In the genomic region with DNA sequence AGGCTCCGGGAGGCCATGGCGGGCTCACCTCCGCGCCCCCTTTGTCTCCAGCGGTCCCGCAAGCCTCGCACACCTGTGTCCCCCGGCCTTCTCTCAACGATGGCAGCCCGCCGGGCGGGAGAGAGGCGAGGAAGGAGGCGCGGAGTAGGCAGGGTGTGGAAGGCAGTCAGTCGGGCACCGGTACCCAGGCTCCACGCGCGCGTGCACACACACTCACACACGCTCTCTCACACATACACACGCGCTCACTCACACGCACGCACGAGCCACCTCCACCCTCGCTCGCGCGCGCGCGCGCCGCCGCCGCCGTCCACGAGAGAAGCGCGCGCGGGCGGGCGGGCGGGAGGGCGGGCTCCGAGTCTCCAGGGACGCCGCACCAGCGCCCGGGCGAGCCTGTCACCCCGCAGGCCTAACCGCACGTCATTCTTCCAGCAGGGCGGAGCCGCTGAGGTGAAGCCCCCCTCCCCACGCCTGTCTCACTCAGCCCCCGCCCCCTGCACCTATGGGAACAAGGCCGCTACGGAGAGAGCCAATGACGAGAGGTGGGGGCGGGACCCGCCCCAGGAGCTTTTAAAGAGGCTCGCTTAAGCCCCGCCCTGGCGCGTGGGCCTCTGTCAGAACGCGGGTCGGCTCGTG, we compare ENCODE assay signal across 8 mouse cellular contexts. TPM values are rescaled to one million over a fixed set of nuclear protein-coding genes. Genes with fewer than 3 reads are reported as not detected.
DNase-seq lines count a peak whose midpoint lies in the region; ATAC-seq and TF ChIP-seq lines count a peak whose summit lies in the region.

A gene (minus strand): TSS at position 357 of the 636 bp plus-strand sequence.

- peak; percentile 94 for DNase-seq in ES-CJ7 (ENCODE audit: low read depth, low spot score)
- peak; percentile 94 for DNase-seq in cerebellum, adult 8-10 months
- peak; percentile 88 to 93 for DNase-seq in frontal cortex, adult 2 months (ENCODE audit: extremely low spot score in 1 of 2, low spot score in 1 of 2)
- DNase-seq in hindbrain, embryonic 10.5 days (ENCODE audit: low spot score) = peak; percentile 92
- peak; percentile 62 for DNase-seq in layer of hippocampus, adult 9-10 months (ENCODE audit: low spot score)
- peak; percentile 88 for DNase-seq in ovary, adult 18-20 months (ENCODE audit: low spot score)
- peak; percentile 94 for DNase-seq in thymus, adult 2 months

- H3K9me3 ChIP-seq in hindbrain, embryonic 10.5 days = no peaks in the 10 kb centered on the region
- H3K9me3 ChIP-seq in lung, embryonic 15.5 days = no peaks in the 10 kb centered on the region

- 0 out of 2 replicates have a peak, but pooled peaks cover 4% of the 10 kb centered on the region for H3K27me3 ChIP-seq in hindbrain, embryonic 10.5 days (ENCODE audit: insufficient read depth, poor library complexity, severe bottlenecking)
- H3K27me3 ChIP-seq in lung, embryonic 15.5 days = no peaks in the 10 kb centered on the region
- no peaks in the 10 kb centered on the region for H3K27me3 ChIP-seq in thymus, adult 2 months (ENCODE audit: control insufficient read depth, insufficient read depth, low read length)

- peak within 1 kb of the TSS; percentile 93 for H3K4me3 ChIP-seq in hindbrain, embryonic 10.5 days
- H3K4me3 ChIP-seq in lung, embryonic 15.5 days = peak within 1 kb of the TSS; percentile 83
- peak within 1 kb of the TSS; percentile 77 for H3K4me3 ChIP-seq in thymus, adult 2 months (ENCODE audit: control insufficient read depth, insufficient read depth, low read length)

- peak; percentile 99 for ATAC-seq in lung, embryonic 15.5 days (ENCODE audit: borderline replicate concordance, extremely low read depth, low FRiP score, low TSS enrichment)

- no peak; the same call in 1 of the 2 replicates for TF ChIP-seq CTCF in thymus, adult 2 months (IDR thresholded peaks at IDR 0.05; ENCODE audit: borderline replicate concordance, control insufficient read depth, extremely low read depth, insufficient read depth, low read length, poor library complexity)

- peak within 1 kb of the TSS; percentile 62 for H3K9ac ChIP-seq in lung, embryonic 15.5 days

- TF ChIP-seq POLR2A in thymus, adult 2 months (IDR thresholded peaks at IDR 0.05; ENCODE audit: control insufficient read depth, extremely low read depth, insufficient read depth, low read length, poor library complexity) = 0 out of 2 replicates have a peak, but pooled peaks have one; percentile 5

- peak within 1 kb of the TSS; percentile 90 for H3K27ac ChIP-seq in hindbrain, embryonic 10.5 days
- peak within 1 kb of the TSS; percentile 27; the same call in 1 of the 2 replicates for H3K27ac ChIP-seq in lung, embryonic 15.5 days
- H3K27ac ChIP-seq in thymus, adult 2 months (ENCODE audit: control insufficient read depth, insufficient read depth, low read length) = no peak within 1 kb of the TSS

- peak within 1 kb of the TSS; percentile 100 for H3K4me2 ChIP-seq in lung, embryonic 15.5 days

- under 1% methylated on average over 68 of the region's 74 CpGs for WGBS in hindbrain, embryonic 10.5 days
- under 1% methylated on average over 45 of the region's 74 CpGs for WGBS in lung, embryonic 15.5 days
- 1% methylated on average over 67 of the region's 74 CpGs for WGBS in thymus, adult 2 months

- no peaks in the 10 kb centered on the region for H3K36me3 ChIP-seq in hindbrain, embryonic 10.5 days
- no peaks in the 10 kb centered on the region for H3K36me3 ChIP-seq in lung, embryonic 15.5 days
- no peaks in the 10 kb centered on the region for H3K36me3 ChIP-seq in thymus, adult 2 months (ENCODE audit: control insufficient read depth, insufficient read depth, low read length)

- peaks cover 6% of the 10 kb centered on the region; the same call in 1 of the 2 replicates for H3K4me1 ChIP-seq in hindbrain, embryonic 10.5 days (replicated peaks)
- H3K4me1 ChIP-seq in lung, embryonic 15.5 days = peaks cover 3% of the 10 kb centered on the region; the same call in 1 of the 2 replicates
- peaks cover 2% of the 10 kb centered on the region; the same call in 1 of the 2 replicates for H3K4me1 ChIP-seq in thymus, adult 2 months (replicated peaks; ENCODE audit: control insufficient read depth, insufficient read depth, low read length)

RNA-seq across cellular contexts. Expression of the gene that starts here (rescaled TPM):
- polyA plus RNA-seq in frontal cortex, adult 2 months (2012; rRNA removed) = 13.1 and 17.1 TPM in 2 replicates
- 3.8 and 8.1 TPM in 2 replicates for polyA plus RNA-seq in hindbrain, embryonic 10.5 days (2016; fragmentation: Nextera tagmentation; extraction: Ambion mirVana)
- 2.4 and 2.7 TPM in 2 replicates for polyA plus RNA-seq in lung, embryonic 15.5 days (2015; fragmentation: Nextera tagmentation; extraction: Ambion mirVana)
- polyA plus RNA-seq in thymus, adult 2 months (2012; rRNA removed) = 1.4 TPM in 2 replicates
